ENCODE assay signal across 19 mouse cellular contexts in genomic region chr9:61517906-61518305, GRCm38 (mm10).
A peak's percentile ranks its signal among the peaks of the same experiment; 100 is the strongest.
DNase-seq lines count a peak whose midpoint lies in the region; ATAC-seq and TF ChIP-seq lines count a peak whose summit lies in the region.
"Had no signal": no experiment of that assay in that cellular context is flagged by ENCODE, and none has a peak within 500 bp of the region (broad histone marks: within the 10 kb centered on the region; RNA-seq: fewer than 3 reads in every experiment).

No protein-coding gene starts in this region.

- no peak for ATAC-seq in kidney, embryonic 16.5 days (ENCODE audit: low FRiP score, low TSS enrichment)
- no peak for ATAC-seq in megakaryocyte, adult 5-6 weeks (ENCODE audit: poor library complexity, severe bottlenecking)
- ATAC-seq: inflammation-experienced regulatory T-cells, adult 6 months; lung, postnatal 0 days; midbrain, embryonic 16.5 days had no signal

- WGBS in kidney, embryonic 16.5 days: 76% methylated on average over 7 of the region's 7 CpGs

- no peak overlapping the region for H3K4me2 ChIP-seq in kidney, embryonic 16.5 days (replicated peaks; ENCODE audit: low read depth, low read length)
- H3K4me2 ChIP-seq: heart, embryonic 11.5 days; kidney, embryonic 15.5 days; limb, embryonic 12.5 days; liver, embryonic 15.5 days had no signal

- H3K27ac ChIP-seq in left cerebral cortex, adult 2 months: peak overlapping the region; percentile 32; the same call in 1 of the 2 replicates
- no peak overlapping the region for H3K27ac ChIP-seq in kidney, embryonic 16.5 days (ENCODE audit: low read length)
- H3K27ac ChIP-seq: kidney, embryonic 15.5 days; layer of hippocampus, adult 2 months; limb, embryonic 12.5 days; liver, embryonic 15.5 days had no signal

- H3K4me3 ChIP-seq in left cerebral cortex, adult 2 months: no peak overlapping the region
- no peak overlapping the region for H3K4me3 ChIP-seq in kidney, embryonic 16.5 days (ENCODE audit: low read length)
- H3K4me3 ChIP-seq: kidney, embryonic 15.5 days; layer of hippocampus, adult 2 months; limb, embryonic 12.5 days; liver, embryonic 15.5 days; megakaryocyte, embryonic 14.5 days had no signal

- peaks cover 4% of the 10 kb centered on the region for H3K9me3 ChIP-seq in kidney, embryonic 16.5 days (ENCODE audit: low read length)
- H3K9me3 ChIP-seq: liver, embryonic 15.5 days had no signal

- intact Hi-C loops in left cerebral cortex, postnatal 4 days (cut with DNase I): no loop called here
- intact Hi-C loops in left cerebral cortex, adult 2 months (cut with DNase I): loop anchor here (2.0 kb wide), 1 partner anchor 159 kb away; no protein-coding TSS in a partner anchor

- H3K9ac ChIP-seq in kidney, embryonic 16.5 days (replicated peaks; ENCODE audit: low read length): no peak overlapping the region
- H3K9ac ChIP-seq: kidney, embryonic 15.5 days; limb, embryonic 12.5 days; liver, embryonic 15.5 days had no signal

- no peak for TF ChIP-seq CTCF in left cerebral cortex, adult 2 months (IDR thresholded peaks at IDR 0.05)

- peaks cover 5% of the 10 kb centered on the region; the same call in 1 of the 2 replicates for H3K27me3 ChIP-seq in kidney, embryonic 16.5 days (ENCODE audit: insufficient read depth, low read length)
- H3K27me3 ChIP-seq: limb, embryonic 12.5 days; liver, embryonic 15.5 days had no signal

- peak; percentile 40 for DNase-seq in left cerebral cortex, adult 11 months (ENCODE audit: low spot score)
- no peak for DNase-seq in left cerebral cortex, postnatal 4 days
- peak in 1 of 2 experiments; percentile 30 for DNase-seq in left cerebral cortex, adult 2 months (ENCODE audit: extremely low spot score in 1 of 2, low spot score in 2 of 2)
- DNase-seq in right cerebral cortex, adult 18-20 months: peak; percentile 70
- no peak for DNase-seq in kidney, adult 11 months
- DNase-seq: adrenal gland, postnatal 14 days; cerebellum, adult 18-20 months; thymus, adult 18-20 months had no signal

- H3K4me1 ChIP-seq in kidney, embryonic 16.5 days (ENCODE audit: insufficient read depth, low read length): no peaks in the 10 kb centered on the region
- H3K4me1 ChIP-seq: kidney, embryonic 15.5 days; limb, embryonic 12.5 days; liver, embryonic 15.5 days; megakaryocyte, embryonic 14.5 days had no signal

- no peaks in the 10 kb centered on the region for H3K36me3 ChIP-seq in kidney, embryonic 16.5 days (ENCODE audit: insufficient read depth, low read length)
- H3K36me3 ChIP-seq: kidney, embryonic 15.5 days; limb, embryonic 12.5 days; liver, embryonic 15.5 days had no signal

Comparison
In these comparisons a context has a peak if more than half of its experiments do, and no peak if none do; other contexts are left out.
1. DNase-seq: peak in left cerebral cortex, adult 11 months (single experiment) and right cerebral cortex, adult 18-20 months (single experiment); none in left cerebral cortex, postnatal 4 days (single experiment) and kidney, adult 11 months (single experiment).